Mouse (Mus musculus) CH12.LX (cell line): ENCODE results near the gene Msx2. TPM values are rescaled to one million over a fixed set of nuclear protein-coding genes. Genes with fewer than 3 reads are reported as not detected.

Source experiments
- DNase-seq: peaks from one replicate; pipeline ENCODE4 v3.0.0-alpha.2; 2013; ENCODE audit errors: extremely low read depth
- H3K27ac ChIP-seq: 2 replicates; pipeline ENCODE4 v1.5.1; 2012; ENCODE audit warnings: low read depth, mild to moderate bottlenecking, control low read depth, moderate library complexity; ENCODE audit not compliant: insufficient read depth
- H3K27me3 ChIP-seq: replicated peaks from 2 replicates; pipeline ENCODE3; 2012; ENCODE audit warnings: inconsistent platforms
- H3K36me3 ChIP-seq, 2 experiments: replicated peaks in 1 of 2; 2 replicates each; pipeline versions ENCODE3 to v1.6.1; 2012; ENCODE audit warnings: inconsistent platforms in 1 of 2, low read length in 1 of 2, mild to moderate bottlenecking in 1 of 2, mixed read lengths in 1 of 2, moderate library complexity in 1 of 2; ENCODE audit not compliant: control insufficient read depth in 1 of 2, insufficient read depth in 1 of 2
- H3K4me1 ChIP-seq, 2 experiments: 2 replicates each; pipeline ENCODE4 v1.6.1; 2012; ENCODE audit warnings: inconsistent platforms in 1 of 2, moderate library complexity in 1 of 2; ENCODE audit not compliant: insufficient read depth in 2 of 2, control insufficient read depth in 1 of 2
- H3K4me2 ChIP-seq: 2 replicates; pipeline ENCODE4 v1.6.1; 2012; ENCODE audit warnings: low read depth, mild to moderate bottlenecking, control low read depth; ENCODE audit not compliant: poor library complexity, insufficient read depth, severe bottlenecking
- H3K4me3 ChIP-seq, 3 experiments: fragments of 150-350 bp in 1 of 3; sonication (generic) in 1 of 3; replicated peaks in 1 of 3; 2 replicates each; pipeline versions ENCODE3 to v1.5.1; 2011 to 2012; ENCODE audit warnings: low read depth in 2 of 3, low read length in 2 of 3, mild to moderate bottlenecking in 2 of 3, moderate library complexity in 2 of 3, control low read depth in 1 of 3, improper control_type of control experiment in 1 of 3, inconsistent platforms in 1 of 3, mixed read lengths in 1 of 3; ENCODE audit not compliant: poor library complexity in 1 of 3
- H3K79me2 ChIP-seq: replicated peaks from 2 replicates; pipeline ENCODE4 v1.6.1; 2012; ENCODE audit warnings: mild to moderate bottlenecking, moderate library complexity; ENCODE audit not compliant: control insufficient read depth, poor library complexity, insufficient read depth, severe bottlenecking; ENCODE audit errors: extremely low read depth
- H3K9ac ChIP-seq: 2 replicates; pipeline ENCODE4 v1.6.1; 2012; ENCODE audit warnings: low read depth, mild to moderate bottlenecking, control low read depth, moderate library complexity; ENCODE audit not compliant: insufficient read depth
- H3K9me3 ChIP-seq: replicated peaks from 2 replicates; pipeline ENCODE3; 2012; ENCODE audit warnings: low read length, inconsistent platforms, mixed read lengths
- CHD2 ChIP-seq: IDR thresholded peaks from 2 replicates; pipeline ENCODE4 v1.6.1; 2011; ENCODE audit warnings: low read length, improper control_type of control experiment
- ELF1 ChIP-seq: IDR thresholded peaks from 2 replicates; pipeline ENCODE4 v1.6.1; 2014; ENCODE audit warnings: low read depth, mild to moderate bottlenecking, inconsistent platforms, low read length, improper control_type of control experiment
- ETS1 ChIP-seq: conservative IDR thresholded peaks from 2 replicates; pipeline ENCODE4 v1.6.1; 2012; ENCODE audit warnings: low read depth, mild to moderate bottlenecking, inconsistent platforms, low read length, improper control_type of control experiment, moderate library complexity
- GABPA ChIP-seq: IDR thresholded peaks from 2 replicates; pipeline ENCODE4 v1.6.1; 2012; ENCODE audit warnings: low read depth, low read length, improper control_type of control experiment, inconsistent platforms; ENCODE audit not compliant: insufficient replicate concordance
- KAT2A ChIP-seq: IDR thresholded peaks from 2 replicates; pipeline ENCODE4 v1.6.1; 2012; ENCODE audit warnings: low read length, improper control_type of control experiment, inconsistent platforms; ENCODE audit not compliant: insufficient replicate concordance
- MAFK ChIP-seq: IDR thresholded peaks from 2 replicates; pipeline ENCODE4 v1.6.1; 2011; ENCODE audit warnings: low read length, improper control_type of control experiment; ENCODE audit not compliant: insufficient replicate concordance
- MAX ChIP-seq: IDR thresholded peaks from 2 replicates; pipeline ENCODE4 v1.6.1; 2011; ENCODE audit warnings: low read length, improper control_type of control experiment
- MEF2A ChIP-seq: IDR thresholded peaks from 2 replicates; pipeline ENCODE4 v1.6.1; 2014; ENCODE audit warnings: low read depth, mild to moderate bottlenecking, inconsistent platforms, low read length, improper control_type of control experiment, borderline replicate concordance
- MXI1 ChIP-seq: IDR thresholded peaks from 2 replicates; pipeline ENCODE4 v1.6.1; 2011; ENCODE audit warnings: mild to moderate bottlenecking, low read depth, low read length, improper control_type of control experiment
- MYC ChIP-seq: IDR thresholded peaks from 2 replicates; pipeline ENCODE4 v1.6.1; 2011; ENCODE audit warnings: low read depth, mild to moderate bottlenecking, improper control_type of control experiment, low read length
- POLR2AphosphoS2 ChIP-seq: IDR thresholded peaks from 2 replicates; pipeline ENCODE4 v1.6.1; 2011; ENCODE audit warnings: low read depth, low read length, improper control_type of control experiment
- RAD21 ChIP-seq: IDR thresholded peaks from 2 replicates; pipeline ENCODE4 v1.6.1; 2011; ENCODE audit warnings: low read depth, mild to moderate bottlenecking, low read length, improper control_type of control experiment, moderate library complexity
- SIN3A ChIP-seq: IDR thresholded peaks from 2 replicates; pipeline ENCODE4 v1.6.1; 2012; ENCODE audit warnings: low read length, improper control_type of control experiment, inconsistent platforms
- SMC3 ChIP-seq: IDR thresholded peaks from 2 replicates; pipeline ENCODE4 v1.6.1; 2011; ENCODE audit warnings: low read depth, low read length, improper control_type of control experiment
- TBP ChIP-seq: conservative IDR thresholded peaks from 2 replicates; pipeline ENCODE4 v1.6.1; 2011; ENCODE audit warnings: low read depth, low read length, improper control_type of control experiment
- UBTF ChIP-seq: IDR thresholded peaks from 2 replicates; pipeline ENCODE4 v1.6.1; 2012; ENCODE audit warnings: low read depth, mild to moderate bottlenecking, inconsistent platforms, low read length, improper control_type of control experiment, moderate library complexity
- ZC3H11A ChIP-seq: IDR thresholded peaks from 2 replicates; pipeline ENCODE4 v1.6.1; 2012; ENCODE audit warnings: low read depth, mild to moderate bottlenecking, inconsistent platforms, low read length, improper control_type of control experiment
- ZNF384 ChIP-seq: IDR thresholded peaks from 2 replicates; pipeline ENCODE4 v1.6.1; 2012; ENCODE audit warnings: low read depth, low read length, improper control_type of control experiment, inconsistent platforms
- dilution Hi-C: fragments of 300-500 bp; cut with MboI; formaldehyde crosslinking; loops from 2 replicates; pipeline ENCODE4 v1.14.3; 2020; ENCODE audit warnings: low sequenced_read_pairs; ENCODE audit not compliant: extremely low pct_unique_long_range_greater_than_20kb, extremely low pct_ligation_motif_present
- in situ Hi-C: fragments of 300-500 bp; cut with MboI; formaldehyde crosslinking; loops from 3 replicates; pipeline ENCODE4 v1.14.3; 2019; ENCODE audit warnings: low sequenced_read_pairs, low pct_ligation_motif_present, low pct_unique_long_range_greater_than_20kb, mixed read lengths
- polyA plus RNA-seq: library from polyadenylated mRNA; unstranded; fragments of >175 nt; gene quantifications from 2 replicates; pipeline ENCODE4 v1.2.1, GENCODE M21; 2012; ENCODE audit warnings: low read depth; ENCODE audit not compliant: insufficient read length
- total RNA-seq, 2 experiments: library from RNA; depleted of rRNA; stranded (reverse); fragments of 300-350 nt in 1 of 2; fragments of >200 nt in 1 of 2; gene quantifications; 2 replicates each; pipeline ENCODE4 v1.2.3; 2012 to 2014

Msx2 gene
- total and polyA plus RNA-seq, 3 experiments: not detected

- TF ChIP-seq RAD21 (no peak), CHD2 (no peak), KAT2A (no peak), MXI1 (no peak), MAX (no peak), MYC (no peak)
- TF ChIP-seq, all 38 proteins: peak for 0
- H3K36me3 ChIP-seq: no peaks in the 10 kb centered on the region
- H3K9ac ChIP-seq: no peak overlapping the region
- H3K27me3 ChIP-seq: peaks cover 60% of the 10 kb centered on the region
- peaks cover 0 to 3% of the 10 kb centered on the region in 2 experiments; a peak in 1 of 4 replicates for H3K4me1 ChIP-seq
- no peaks in the 10 kb centered on the region for H3K9me3 ChIP-seq
- in situ Hi-C loops (loop anchor here (25.0 kb wide), 1 partner anchor 216 kb away; no protein-coding TSS in a partner anchor), dilution Hi-C loops (no loop called here)
- no peak overlapping the region for H3K4me2 ChIP-seq
- no peak overlapping the region for H3K4me3 ChIP-seq
- no peaks in the 10 kb centered on the region for H3K79me2 ChIP-seq
- no peak for DNase-seq
- no peak overlapping the region for H3K27ac ChIP-seq
Measured at GRCm38 (mm10) chr13:53471411-53471810, 1.5 kb downstream of the Msx2 start.

GRCm38 (mm10) chr13:53470437-53471151 lies 2.3 kb downstream of the Msx2 start:
- DNase-seq: no peak
- Histone ChIP-seq H3K9ac (no peak overlapping the region), H3K27me3 (peaks cover 59% of the 10 kb centered on the region), H3K4me2 (no peak overlapping the region), H3K4me1 (peaks cover 0 to under 1% of the 10 kb centered on the region in 2 experiments; a peak in 1 of 4 replicates), H3K79me2 (no peaks in the 10 kb centered on the region), H3K36me3 (no peaks in the 10 kb centered on the region), H3K4me3 (no peak overlapping the region), H3K27ac (no peak overlapping the region), H3K9me3 (no peaks in the 10 kb centered on the region)
- TF ChIP-seq ELF1 (no peak), MAFK (no peak), MXI1 (no peak), GABPA (no peak), MAX (no peak), ZC3H11A (no peak), ZNF384 (no peak), TBP (no peak), SMC3 (no peak), SIN3A (no peak), UBTF (no peak), POLR2AphosphoS2 (no peak), ETS1 (no peak), MEF2A (no peak)
- dilution Hi-C loops: no loop called here
- in situ Hi-C loops: loop anchor here (25.0 kb wide), 1 partner anchor 217 kb away; no protein-coding TSS in a partner anchor
